Comparison of ENCODE assay signal across 8 mouse cellular contexts in genomic region chr6:34710848-34711247, GRCm38 (mm10).
DNase-seq lines count a peak whose midpoint lies in the region; ATAC-seq lines count a peak whose summit lies in the region.

No protein-coding gene starts in this region.

- H3K27ac ChIP-seq in heart, embryonic 13.5 days (replicated peaks), result peak overlapping the region; percentile 82
- H3K27ac ChIP-seq in hindbrain, embryonic 13.5 days, result no peak overlapping the region
- no peak overlapping the region for H3K27ac ChIP-seq in midbrain, embryonic 13.5 days

- H3K9me3 ChIP-seq in heart, embryonic 13.5 days, result no peaks in the 10 kb centered on the region
- no peaks in the 10 kb centered on the region for H3K9me3 ChIP-seq in hindbrain, embryonic 13.5 days
- H3K9me3 ChIP-seq in midbrain, embryonic 13.5 days, result no peaks in the 10 kb centered on the region

- no peak for DNase-seq in heart, postnatal 36 days
- peak; percentile 37 for DNase-seq in cerebellum, adult 9-10 months
- DNase-seq in layer of hippocampus, postnatal 25 days (ENCODE audit: extremely low spot score in 1 of 2, low spot score in 1 of 2), result no peak
- no peak for DNase-seq in spleen, adult 18-20 months
- DNase-seq in kidney, adult 18-20 months, result no peak

- H3K27me3 ChIP-seq in heart, embryonic 13.5 days (replicated peaks), result no peaks in the 10 kb centered on the region
- H3K27me3 ChIP-seq in hindbrain, embryonic 13.5 days, result no peaks in the 10 kb centered on the region
- H3K27me3 ChIP-seq in midbrain, embryonic 13.5 days, result no peaks in the 10 kb centered on the region

- no peak for ATAC-seq in heart, embryonic 13.5 days (ENCODE audit: extremely low read depth, insufficient number of reproducible peaks, low FRiP score, low TSS enrichment)
- ATAC-seq in hindbrain, embryonic 13.5 days (ENCODE audit: low FRiP score), result no peak
- ATAC-seq in midbrain, embryonic 13.5 days, result no peak

- H3K4me1 ChIP-seq in heart, embryonic 13.5 days, result peaks cover 93% of the 10 kb centered on the region
- peaks cover 31% of the 10 kb centered on the region for H3K4me1 ChIP-seq in hindbrain, embryonic 13.5 days (replicated peaks)
- peaks cover 32% of the 10 kb centered on the region for H3K4me1 ChIP-seq in midbrain, embryonic 13.5 days (replicated peaks)

- 43% methylated on average over 5 of the region's 5 CpGs for WGBS in heart, embryonic 13.5 days
- 56% methylated on average over 5 of the region's 5 CpGs for WGBS in hindbrain, embryonic 13.5 days
- WGBS in midbrain, embryonic 13.5 days, result 53% methylated on average over 5 of the region's 5 CpGs

- H3K4me3 ChIP-seq in heart, embryonic 13.5 days, result peak overlapping the region; percentile 51
- H3K4me3 ChIP-seq in hindbrain, embryonic 13.5 days, result peak overlapping the region; percentile 53
- H3K4me3 ChIP-seq in midbrain, embryonic 13.5 days (replicated peaks), result peak overlapping the region; percentile 58

- H3K4me2 ChIP-seq in heart, embryonic 13.5 days, result peak overlapping the region; percentile 83
- H3K4me2 ChIP-seq in hindbrain, embryonic 13.5 days, result peak overlapping the region; percentile 62
- peak overlapping the region; percentile 75 for H3K4me2 ChIP-seq in midbrain, embryonic 13.5 days (replicated peaks)

- H3K9ac ChIP-seq in heart, embryonic 13.5 days, result peak overlapping the region; percentile 76
- peak overlapping the region; percentile 78 for H3K9ac ChIP-seq in hindbrain, embryonic 13.5 days
- 0 out of 2 replicates have a peak overlapping the region, but pooled peaks have one; percentile 84 for H3K9ac ChIP-seq in midbrain, embryonic 13.5 days (replicated peaks)

- intact Hi-C loops in heart, postnatal 36 days (cut with DNase I), result no loop called here

- H3K36me3 ChIP-seq in heart, embryonic 13.5 days, result peaks cover 3% of the 10 kb centered on the region
- H3K36me3 ChIP-seq in hindbrain, embryonic 13.5 days, result no peaks in the 10 kb centered on the region
- H3K36me3 ChIP-seq in midbrain, embryonic 13.5 days, result no peaks in the 10 kb centered on the region
